Mouse (Mus musculus): ENCODE data around the gene Slc2a6. TPM values are rescaled to one million over a fixed set of nuclear protein-coding genes. Genes with fewer than 3 reads are reported as not detected.

Gene Slc2a6
- total RNA-seq, 1 experiment from 2014 or later: 1.2 TPM

- no peak for ATAC-seq (replicated peaks in 1 of 2; ENCODE audit: insufficient read depth in 1 of 2, low FRiP score in 2 of 2, low TSS enrichment in 1 of 2, low read depth in 1 of 2, poor library complexity in 2 of 2, severe bottlenecking in 2 of 2)
Measured at GRCm38 (mm10) chr2:26997993-26998392, 29.8 kb downstream of the Slc2a6 start.

- no peak for ATAC-seq (replicated peaks in 1 of 2; ENCODE audit: insufficient read depth in 1 of 2, low FRiP score in 2 of 2, low TSS enrichment in 1 of 2, low read depth in 1 of 2, poor library complexity in 2 of 2, severe bottlenecking in 2 of 2)
Measured at GRCm38 (mm10) chr2:26997498-26997897, 30.3 kb downstream of the Slc2a6 start.

- no peak for ATAC-seq (replicated peaks in 1 of 2; ENCODE audit: insufficient read depth in 1 of 2, low FRiP score in 2 of 2, low TSS enrichment in 1 of 2, low read depth in 1 of 2, poor library complexity in 2 of 2, severe bottlenecking in 2 of 2)
Measured at GRCm38 (mm10) chr2:26993936-26994335, 33.9 kb downstream of the Slc2a6 start.

- ATAC-seq (replicated peaks in 1 of 2; ENCODE audit: insufficient read depth in 1 of 2, low FRiP score in 2 of 2, low TSS enrichment in 1 of 2, low read depth in 1 of 2, poor library complexity in 2 of 2, severe bottlenecking in 2 of 2): no peak
Measured at GRCm38 (mm10) chr2:26984640-26985039, 43.2 kb downstream of the Slc2a6 start.

GRCm38 (mm10) chr2:26984179-26984578 is 43.6 kb downstream of the Slc2a6 start:
- ATAC-seq (replicated peaks in 1 of 2; ENCODE audit: insufficient read depth in 1 of 2, low FRiP score in 2 of 2, low TSS enrichment in 1 of 2, low read depth in 1 of 2, poor library complexity in 2 of 2, severe bottlenecking in 2 of 2): no peak

- no peak for ATAC-seq (replicated peaks in 1 of 2; ENCODE audit: insufficient read depth in 1 of 2, low FRiP score in 2 of 2, low TSS enrichment in 1 of 2, low read depth in 1 of 2, poor library complexity in 2 of 2, severe bottlenecking in 2 of 2)
Measured at GRCm38 (mm10) chr2:26980361-26980760, 47.4 kb downstream of the Slc2a6 start.

GRCm38 (mm10) chr2:26973960-26974359 is 53.8 kb downstream of the Slc2a6 start:
- ATAC-seq (replicated peaks in 1 of 2; ENCODE audit: insufficient read depth in 1 of 2, low FRiP score in 2 of 2, low TSS enrichment in 1 of 2, low read depth in 1 of 2, poor library complexity in 2 of 2, severe bottlenecking in 2 of 2): peak; percentile 42 to 64; a peak in 2 of 4 replicates

- ATAC-seq (replicated peaks in 1 of 2; ENCODE audit: insufficient read depth in 1 of 2, low FRiP score in 2 of 2, low TSS enrichment in 1 of 2, low read depth in 1 of 2, poor library complexity in 2 of 2, severe bottlenecking in 2 of 2): no peak
Measured at GRCm38 (mm10) chr2:26973116-26973515, 54.7 kb downstream of the Slc2a6 start, which contains the start of gene Adamts13. Adamts13 (plus strand) TSS chr2:26973416.

Other genes starting within 250 kb of the Slc2a6 start
- gene Abo, start 163.0 kb downstream of the Slc2a6 start, total RNA-seq (2017): not detected in 2 replicates
- gene Surf6, start 125.1 kb downstream of the Slc2a6 start, total RNA-seq (2017): 60.0 and 60.6 TPM in 2 replicates
- 22.1 and 24.0 TPM in 2 replicates for gene Med22, start 117.3 kb downstream of the Slc2a6 start, total RNA-seq (2017)
- gene Rpl7a, start 117.2 kb downstream of the Slc2a6 start, total RNA-seq (2017): 1,682 and 2,482 TPM in 2 replicates
- 83.3 and 94.2 TPM in 2 replicates for gene Surf2, start 111.6 kb downstream of the Slc2a6 start, total RNA-seq (2017)
- 60.8 and 67.5 TPM in 2 replicates for gene Surf1, start 111.5 kb downstream of the Slc2a6 start, total RNA-seq (2017)
- gene Surf4, start 94.1 kb downstream of the Slc2a6 start, total RNA-seq (2017): 54.8 and 64.1 TPM in 2 replicates
- gene Stkld1, start 94.0 kb downstream of the Slc2a6 start, total RNA-seq (2017): not detected in 2 replicates
- gene Rexo4, start 63.6 kb downstream of the Slc2a6 start, total RNA-seq (2017): 93.1 and 120 TPM in 2 replicates
- not detected in 2 replicates for gene Adamts13, start 54.6 kb downstream of the Slc2a6 start, total RNA-seq (2017)
- gene Cacfd1, start 18.1 kb downstream of the Slc2a6 start, total RNA-seq (2017): 5.8 and 7.4 TPM in 2 replicates
- not detected in 2 replicates for gene Mymk, start 44.2 kb upstream of the Slc2a6 start, total RNA-seq (2017)
- gene Adamtsl2, start 51.4 kb upstream of the Slc2a6 start, total RNA-seq (2017): 2.3 TPM in 1 of 2 replicates, not detected in the other
- not detected in 2 replicates for gene Fam163b, start 114.5 kb upstream of the Slc2a6 start, total RNA-seq (2017)
- not detected in 2 replicates for gene Dbh, start 137.2 kb upstream of the Slc2a6 start, total RNA-seq (2017)
- not detected in 2 replicates for gene Sardh, start 220.3 kb upstream of the Slc2a6 start, total RNA-seq (2017)